ENCODE assay signal across 15 mouse cellular contexts in genomic region chr6:82756799-82757210, GRCm38 (mm10). TPM values are rescaled to one million over a fixed set of nuclear protein-coding genes. Genes with fewer than 3 reads are reported as not detected.
DNase-seq lines count a peak whose midpoint lies in the region; ATAC-seq and TF ChIP-seq lines count a peak whose summit lies in the region.
"Had no signal": no experiment of that assay in that cellular context is flagged by ENCODE, and none has a peak within 500 bp of the region (broad histone marks: within the 10 kb centered on the region; RNA-seq: fewer than 3 reads in every experiment).

No protein-coding gene starts in this region.

- no peak overlapping the region for H3K9ac ChIP-seq in forebrain, postnatal 0 days
- H3K9ac ChIP-seq in forebrain, embryonic 11.5 days (ENCODE audit: low read length), result no peak overlapping the region
- no peak overlapping the region for H3K9ac ChIP-seq in CH12.LX (ENCODE audit: insufficient read depth, low read depth)
- no peak overlapping the region for H3K9ac ChIP-seq in liver, embryonic 15.5 days
- H3K9ac ChIP-seq in hindbrain, embryonic 12.5 days, result no peak overlapping the region
- H3K9ac ChIP-seq: forebrain, embryonic 12.5 days; neural tube, embryonic 15.5 days had no signal

- no peaks in the 10 kb centered on the region for H3K9me3 ChIP-seq in forebrain, postnatal 0 days (ENCODE audit: low read length)
- H3K9me3 ChIP-seq in forebrain, embryonic 11.5 days (ENCODE audit: control insufficient read depth, low read length), result no peaks in the 10 kb centered on the region
- no peaks in the 10 kb centered on the region for H3K9me3 ChIP-seq in CH12.LX (replicated peaks; ENCODE audit: low read length)
- no peaks in the 10 kb centered on the region for H3K9me3 ChIP-seq in liver, embryonic 15.5 days (replicated peaks)
- no peaks in the 10 kb centered on the region for H3K9me3 ChIP-seq in hindbrain, embryonic 12.5 days (replicated peaks)
- H3K9me3 ChIP-seq: forebrain, embryonic 12.5 days; neural tube, embryonic 15.5 days had no signal

- no peak for TF ChIP-seq POLR2A in CH12.LX (IDR thresholded peaks at IDR 0.05; ENCODE audit: low read depth, low read length)

- ATAC-seq in forebrain, postnatal 0 days, result peak; percentile 34
- no peak for ATAC-seq in forebrain, embryonic 11.5 days (replicated peaks; ENCODE audit: low FRiP score)
- ATAC-seq in liver, embryonic 15.5 days (ENCODE audit: insufficient read depth), result peak; percentile 51
- ATAC-seq in hindbrain, embryonic 12.5 days (ENCODE audit: low FRiP score), result no peak
- ATAC-seq: midbrain, embryonic 16.5 days had no signal

- no peak for TF ChIP-seq CTCF in forebrain, postnatal 0 days (IDR thresholded peaks at IDR 0.05; ENCODE audit: low read depth)
- TF ChIP-seq CTCF in CH12.LX (conservative IDR thresholded peaks at IDR 0.05 in 1 of 2, IDR thresholded peaks at IDR 0.05 in 1 of 2; ENCODE audit: low read depth in 2 of 2, low read length in 2 of 2), result no peak

- no peaks in the 10 kb centered on the region for H3K4me1 ChIP-seq in forebrain, postnatal 0 days (ENCODE audit: insufficient read depth)
- H3K4me1 ChIP-seq in forebrain, embryonic 11.5 days (replicated peaks; ENCODE audit: control insufficient read depth, insufficient read depth, low read length), result no peaks in the 10 kb centered on the region
- H3K4me1 ChIP-seq in CH12.LX (ENCODE audit: control insufficient read depth in 1 of 2, insufficient read depth in 2 of 2), result peaks cover 25 to 72% of the 10 kb centered on the region in 2 experiments
- H3K4me1 ChIP-seq in liver, embryonic 15.5 days (replicated peaks), result peaks cover 56% of the 10 kb centered on the region
- H3K4me1 ChIP-seq in hindbrain, embryonic 12.5 days, result no peaks in the 10 kb centered on the region
- H3K4me1 ChIP-seq: forebrain, embryonic 12.5 days; neural tube, embryonic 15.5 days had no signal

- WGBS in forebrain, postnatal 0 days, result 75% methylated on average over 9 of the region's 9 CpGs
- WGBS in forebrain, embryonic 11.5 days, result 92% methylated on average over 9 of the region's 9 CpGs
- 45% methylated on average over 9 of the region's 9 CpGs for WGBS in liver, embryonic 15.5 days (ENCODE audit: insufficient replicate concordance)
- WGBS in hindbrain, embryonic 12.5 days, result 93% methylated on average over 9 of the region's 9 CpGs

- no peak for TF ChIP-seq EP300 in CH12.LX (IDR thresholded peaks at IDR 0.05; ENCODE audit: low read length)

- dilution Hi-C loops in CH12.LX (cut with MboI; ENCODE audit: extremely low pct_ligation_motif_present, extremely low pct_unique_long_range_greater_than_20kb, low sequenced_read_pairs), result no loop called here

- H3K79me2 ChIP-seq in CH12.LX (replicated peaks; ENCODE audit: control insufficient read depth, extremely low read depth, insufficient read depth, poor library complexity, severe bottlenecking), result peaks cover 78% of the 10 kb centered on the region

- H3K27me3 ChIP-seq in forebrain, postnatal 0 days (ENCODE audit: insufficient read depth, low read length), result no peaks in the 10 kb centered on the region
- H3K27me3 ChIP-seq in forebrain, embryonic 11.5 days (ENCODE audit: control insufficient read depth, insufficient read depth, low read length), result no peaks in the 10 kb centered on the region
- no peaks in the 10 kb centered on the region for H3K27me3 ChIP-seq in CH12.LX (replicated peaks)
- no peaks in the 10 kb centered on the region for H3K27me3 ChIP-seq in liver, embryonic 15.5 days
- no peaks in the 10 kb centered on the region for H3K27me3 ChIP-seq in hindbrain, embryonic 12.5 days
- H3K27me3 ChIP-seq: forebrain, embryonic 12.5 days; neural tube, embryonic 15.5 days; Patski had no signal

- no peak overlapping the region for H3K4me3 ChIP-seq in forebrain, postnatal 0 days (ENCODE audit: low read depth, low read length)
- no peak overlapping the region for H3K4me3 ChIP-seq in forebrain, embryonic 11.5 days (ENCODE audit: low read depth, low read length)
- H3K4me3 ChIP-seq in CH12.LX (replicated peaks in 1 of 3; ENCODE audit: low read depth in 2 of 3, low read length in 2 of 3, poor library complexity in 1 of 3), result no peak overlapping the region
- no peak overlapping the region for H3K4me3 ChIP-seq in liver, embryonic 15.5 days (replicated peaks)
- no peak overlapping the region for H3K4me3 ChIP-seq in hindbrain, embryonic 12.5 days
- H3K4me3 ChIP-seq: forebrain, embryonic 12.5 days; neural tube, embryonic 15.5 days had no signal

- in situ Hi-C loops in CH12.LX (cut with MboI; ENCODE audit: low pct_ligation_motif_present, low pct_unique_long_range_greater_than_20kb, low sequenced_read_pairs), result no loop called here

- TF ChIP-seq RAD21 in CH12.LX (IDR thresholded peaks at IDR 0.05; ENCODE audit: low read depth, low read length), result no peak

- no peak overlapping the region for H3K27ac ChIP-seq in forebrain, postnatal 0 days (ENCODE audit: low read depth, low read length)
- H3K27ac ChIP-seq in forebrain, embryonic 11.5 days (ENCODE audit: low read depth, low read length), result no peak overlapping the region
- H3K27ac ChIP-seq in CH12.LX (ENCODE audit: insufficient read depth, low read depth), result peak overlapping the region; percentile 5
- no peak overlapping the region for H3K27ac ChIP-seq in liver, embryonic 15.5 days (replicated peaks)
- no peak overlapping the region for H3K27ac ChIP-seq in hindbrain, embryonic 12.5 days
- H3K27ac ChIP-seq: forebrain, embryonic 12.5 days; neural tube, embryonic 15.5 days had no signal

- H3K36me3 ChIP-seq in forebrain, postnatal 0 days (ENCODE audit: insufficient read depth), result no peaks in the 10 kb centered on the region
- H3K36me3 ChIP-seq in forebrain, embryonic 11.5 days (ENCODE audit: control insufficient read depth, insufficient read depth, low read length), result no peaks in the 10 kb centered on the region; the same call in 1 of the 2 replicates
- H3K36me3 ChIP-seq in CH12.LX (replicated peaks in 1 of 2; ENCODE audit: control insufficient read depth in 1 of 2, insufficient read depth in 1 of 2, low read length in 1 of 2), result peaks cover 38 to 61% of the 10 kb centered on the region in 2 experiments
- 0 out of 2 replicates have a peak, but pooled peaks cover 9% of the 10 kb centered on the region for H3K36me3 ChIP-seq in liver, embryonic 15.5 days (replicated peaks)
- H3K36me3 ChIP-seq in hindbrain, embryonic 12.5 days, result no peaks in the 10 kb centered on the region; the same call in 1 of the 2 replicates
- H3K36me3 ChIP-seq: neural tube, embryonic 15.5 days had no signal

- DNase-seq in forebrain, postnatal 0 days, result no peak
- DNase-seq in forebrain, embryonic 11.5 days (ENCODE audit: low spot score), result no peak
- DNase-seq in CH12.LX (ENCODE audit: extremely low read depth), result no peak
- peak; percentile 59 to 68 for DNase-seq in cerebellum, postnatal 10 days
- no peak for DNase-seq in thymus, postnatal 4 days
- DNase-seq in lung, adult 18-20 months, result no peak
- DNase-seq: B cell, adult 2 months; gastrocnemius, postnatal 10 days; lung, postnatal 10 days had no signal

- no peak overlapping the region for H3K4me2 ChIP-seq in forebrain, postnatal 0 days (ENCODE audit: low read depth)
- no peak overlapping the region for H3K4me2 ChIP-seq in forebrain, embryonic 11.5 days (ENCODE audit: low read depth, low read length, severe bottlenecking)
- H3K4me2 ChIP-seq in CH12.LX (ENCODE audit: insufficient read depth, low read depth, poor library complexity, severe bottlenecking), result no peak overlapping the region
- no peak overlapping the region for H3K4me2 ChIP-seq in liver, embryonic 15.5 days
- H3K4me2 ChIP-seq in hindbrain, embryonic 12.5 days (replicated peaks), result no peak overlapping the region
- H3K4me2 ChIP-seq: forebrain, embryonic 12.5 days; neural tube, embryonic 15.5 days had no signal

TF ChIP-seq in CH12.LX, 34 proteins besides CTCF, POLR2A, EP300 and RAD21:
- TF ChIP-seq BHLHE40 (IDR thresholded peaks at IDR 0.05; ENCODE audit: low read depth, low read length) (no peak), NRF1 (IDR thresholded peaks at IDR 0.05; ENCODE audit: low read depth, low read length) (no peak), ZKSCAN1 (IDR thresholded peaks at IDR 0.05; ENCODE audit: borderline replicate concordance, low read depth, low read length) (no peak), ZC3H11A (IDR thresholded peaks at IDR 0.05; ENCODE audit: low read depth, low read length) (no peak), MEF2A (IDR thresholded peaks at IDR 0.05; ENCODE audit: borderline replicate concordance, low read depth, low read length) (no peak), SMC3 (IDR thresholded peaks at IDR 0.05; ENCODE audit: low read depth, low read length) (no peak), USF2 (conservative IDR thresholded peaks at IDR 0.05; ENCODE audit: low read depth, low read length) (no peak)

RNA-seq across cellular contexts. Expression of gene Hk2, which starts 17.4 kb away (rescaled TPM):
- total RNA-seq in forebrain, postnatal 0 days (2014; rRNA removed), result 1.8 and 2.1 TPM in 2 replicates
- polyA plus RNA-seq in forebrain, postnatal 0 days (2015; fragmentation: Nextera tagmentation; extraction: Ambion mirVana), result 1.3 and 2.8 TPM in 2 replicates
- 21.7 and 23.1 TPM in 2 replicates for polyA plus RNA-seq in forebrain, embryonic 11.5 days (2014; fragmentation: Nextera tagmentation; extraction: Ambion mirVana)
- total RNA-seq in CH12.LX (2012; rRNA removed) (127 and 149 TPM in 2 replicates), CH12.LX (2014; rRNA removed) (56.0 and 64.2 TPM in 2 replicates)
- polyA plus RNA-seq in CH12.LX (2012; ENCODE audit: insufficient read length, low read depth), result 68.4 and 75.3 TPM in 2 replicates
- polyA plus RNA-seq in liver, embryonic 15.5 days (2015; fragmentation: Nextera tagmentation; extraction: Ambion mirVana), result 4.7 and 5.2 TPM in 2 replicates
- 9.5 and 11.8 TPM in 2 replicates for polyA plus RNA-seq in hindbrain, embryonic 12.5 days (2016; fragmentation: Nextera tagmentation; extraction: Ambion mirVana)

RNA-seq across cellular contexts. Expression of gene Pole4, which starts 51.6 kb away (rescaled TPM):
- 82.3 and 99.0 TPM in 2 replicates for total RNA-seq in forebrain, postnatal 0 days (2014; rRNA removed)
- 141 and 146 TPM in 2 replicates for polyA plus RNA-seq in forebrain, postnatal 0 days (2015; fragmentation: Nextera tagmentation; extraction: Ambion mirVana)
- 97.8 and 101 TPM in 2 replicates for polyA plus RNA-seq in forebrain, embryonic 11.5 days (2014; fragmentation: Nextera tagmentation; extraction: Ambion mirVana)
- 49.7 and 59.1 TPM in 2 replicates for total RNA-seq in CH12.LX (2012; rRNA removed)
- 178 and 184 TPM in 2 replicates for total RNA-seq in CH12.LX (2014; rRNA removed)
- polyA plus RNA-seq in CH12.LX (2012; ENCODE audit: insufficient read length, low read depth), result 79.8 and 88.8 TPM in 2 replicates
- 44.9 and 50.5 TPM in 2 replicates for polyA plus RNA-seq in liver, embryonic 15.5 days (2015; fragmentation: Nextera tagmentation; extraction: Ambion mirVana)
- 94.6 and 99.0 TPM in 2 replicates for polyA plus RNA-seq in hindbrain, embryonic 12.5 days (2016; fragmentation: Nextera tagmentation; extraction: Ambion mirVana)

Comparison
In these comparisons a context has a peak if more than half of its experiments do, and no peak if none do; other contexts are left out.
1. ATAC-seq: peak in forebrain, postnatal 0 days (single experiment) and liver, embryonic 15.5 days (single experiment); none in forebrain, embryonic 11.5 days (single experiment) and hindbrain, embryonic 12.5 days (single experiment).
2. DNase-seq: peak in cerebellum, postnatal 10 days (2 of 2); none in forebrain, postnatal 0 days (single experiment), forebrain, embryonic 11.5 days (single experiment), CH12.LX (single experiment), thymus, postnatal 4 days (single experiment) and lung, adult 18-20 months (0 of 2).